Mouse (Mus musculus) testis, adult 2 months (tissue): ENCODE measurements around the gene Lrrk1. TPM values are rescaled to one million over a fixed set of nuclear protein-coding genes. Genes with fewer than 3 reads are reported as not detected.

Experiments
- H3K27ac ChIP-seq: fragments of 200-500 bp; 2 replicates; pipeline ENCODE4 v1.5.1; 2012; ENCODE audit warnings: low read depth, low read length; ENCODE audit not compliant: control insufficient read depth, insufficient read depth
- H3K27me3 ChIP-seq: fragments of 200-500 bp; 2 replicates; pipeline ENCODE4 v1.6.1; 2012; ENCODE audit warnings: mild to moderate bottlenecking, low read length, moderate library complexity; ENCODE audit not compliant: control insufficient read depth, insufficient read depth
- H3K36me3 ChIP-seq: fragments of 200-500 bp; 2 replicates; pipeline ENCODE4 v1.6.1; 2012; ENCODE audit warnings: mild to moderate bottlenecking, low read length; ENCODE audit not compliant: control insufficient read depth, insufficient read depth
- H3K4me1 ChIP-seq: fragments of 200-500 bp; 2 replicates; pipeline ENCODE4 v1.6.1; 2012; ENCODE audit warnings: low read length; ENCODE audit not compliant: control insufficient read depth, insufficient read depth
- H3K4me3 ChIP-seq: fragments of 200-500 bp; 2 replicates; pipeline ENCODE4 v1.5.1; 2012; ENCODE audit warnings: low read depth, mild to moderate bottlenecking, low read length, moderate library complexity, mixed read lengths; ENCODE audit not compliant: control insufficient read depth
- CTCF ChIP-seq: fragments of 200-500 bp; IDR thresholded peaks from 2 replicates; pipeline ENCODE4 v1.5.1; 2012; ENCODE audit warnings: low read depth, mild to moderate bottlenecking, inconsistent platforms, low read length, moderate library complexity; ENCODE audit not compliant: control insufficient read depth, insufficient read depth, insufficient replicate concordance
- POLR2A ChIP-seq: fragments of 200-500 bp; IDR thresholded peaks from 2 replicates; pipeline ENCODE4 v1.6.1; 2012; ENCODE audit warnings: low read depth, mild to moderate bottlenecking, inconsistent platforms, low read length, moderate library complexity; ENCODE audit not compliant: control insufficient read depth
- polyA plus RNA-seq: library from polyadenylated mRNA; depleted of rRNA; stranded (reverse); fragments of >200 nt; gene quantifications from 2 replicates; pipeline ENCODE4 v1.2.3, GENCODE M21; 2012

The Lrrk1 gene
- polyA plus RNA-seq, 1 experiment, result 2.3 TPM

- no peaks in the 10 kb centered on the region for H3K27me3 ChIP-seq
- no peak overlapping the region for H3K4me3 ChIP-seq
- TF ChIP-seq CTCF, result no peak
- no peak for TF ChIP-seq POLR2A
- H3K36me3 ChIP-seq, result no peaks in the 10 kb centered on the region
- H3K27ac ChIP-seq, result no peak overlapping the region
- H3K4me1 ChIP-seq, result no peaks in the 10 kb centered on the region
Observed at GRCm38 (mm10) chr7:66349670-66350069, 38.5 kb downstream of the Lrrk1 start.

GRCm38 (mm10) chr7:66348588-66348987, 39.6 kb downstream of the Lrrk1 start:
- no peak overlapping the region for H3K4me3 ChIP-seq
- no peak overlapping the region for H3K27ac ChIP-seq
- H3K4me1 ChIP-seq, result no peaks in the 10 kb centered on the region
- TF ChIP-seq CTCF (no peak), POLR2A (no peak)
- no peaks in the 10 kb centered on the region for H3K27me3 ChIP-seq
- no peaks in the 10 kb centered on the region for H3K36me3 ChIP-seq

GRCm38 (mm10) chr7:66346959-66347663, 41.0 kb downstream of the Lrrk1 start:
- H3K4me3 ChIP-seq, result no peak overlapping the region

GRCm38 (mm10) chr7:66343307-66343706, 44.8 kb downstream of the Lrrk1 start:
- Histone ChIP-seq H3K36me3 (no peaks in the 10 kb centered on the region), H3K4me1 (no peaks in the 10 kb centered on the region), H3K4me3 (no peak overlapping the region), H3K27me3 (no peaks in the 10 kb centered on the region), H3K27ac (0 out of 2 replicates have a peak overlapping the region, but pooled peaks have one; percentile 24)
- no peak for TF ChIP-seq CTCF
- no peak for TF ChIP-seq POLR2A

More at GRCm38 (mm10) chr7:66346959-66347663, 41.0 kb downstream of the Lrrk1 start:
- no peaks in the 10 kb centered on the region for H3K4me1 ChIP-seq
- TF ChIP-seq POLR2A (no peak), CTCF (no peak)
- no peak overlapping the region for H3K27ac ChIP-seq
- H3K36me3 ChIP-seq, result no peaks in the 10 kb centered on the region
- no peaks in the 10 kb centered on the region for H3K27me3 ChIP-seq

- no peak overlapping the region for H3K4me3 ChIP-seq
- no peaks in the 10 kb centered on the region for H3K36me3 ChIP-seq
- 0 out of 2 replicates have a peak overlapping the region, but pooled peaks have one; percentile 24 for H3K27ac ChIP-seq
- H3K4me1 ChIP-seq, result no peaks in the 10 kb centered on the region
- H3K27me3 ChIP-seq, result no peaks in the 10 kb centered on the region
- TF ChIP-seq POLR2A (no peak), CTCF (no peak)
Observed at GRCm38 (mm10) chr7:66342831-66343230, 45.3 kb downstream of the Lrrk1 start.

GRCm38 (mm10) chr7:66342323-66342722, 45.8 kb downstream of the Lrrk1 start:
- Histone ChIP-seq H3K27me3 (no peaks in the 10 kb centered on the region), H3K4me1 (no peaks in the 10 kb centered on the region), H3K27ac (no peak overlapping the region), H3K36me3 (no peaks in the 10 kb centered on the region), H3K4me3 (no peak overlapping the region)
- TF ChIP-seq POLR2A, result no peak
- TF ChIP-seq CTCF, result no peak

- Histone ChIP-seq H3K4me3 (no peak overlapping the region), H3K27ac (peak overlapping the region; percentile 60), H3K36me3 (no peaks in the 10 kb centered on the region), H3K27me3 (no peaks in the 10 kb centered on the region), H3K4me1 (no peaks in the 10 kb centered on the region)
- TF ChIP-seq CTCF (no peak), POLR2A (no peak)
Observed at GRCm38 (mm10) chr7:66340044-66340443, 48.1 kb downstream of the Lrrk1 start.
